Mouse (Mus musculus) embryonic facial prominence, embryonic 11.5 days (tissue): ENCODE data around the gene Slc25a21. TPM values are rescaled to one million over a fixed set of nuclear protein-coding genes. Genes with fewer than 3 reads are reported as not detected.
A peak's percentile ranks its signal among the peaks of the same experiment; 100 is the strongest.

Source experiments
- ATAC-seq: fragments of 200-750 bp; cut with Nextera tagmentation; replicated peaks from 2 replicates; pipeline ENCODE4 v1.8.0; 2017; ENCODE audit warnings: low read depth; ENCODE audit not compliant: insufficient number of reproducible peaks, low FRiP score, low TSS enrichment
- DNase-seq: peaks from one replicate; pipeline ENCODE4 v3.0.0-alpha.2; 2015; ENCODE audit warnings: low spot score
- H3K27ac ChIP-seq: fragments of 300-500 bp; sonication (generic); replicated peaks from 2 replicates; pipeline ENCODE4 v1.5.1; 2014; ENCODE audit warnings: mild to moderate bottlenecking, low read depth, low read length, control low read depth
- H3K27me3 ChIP-seq: fragments of 300-500 bp; sonication (generic); 2 replicates; pipeline ENCODE4 v1.6.1; 2014; ENCODE audit warnings: mild to moderate bottlenecking, low read length, moderate library complexity, mixed read lengths; ENCODE audit not compliant: control insufficient read depth, insufficient read depth
- H3K36me3 ChIP-seq: fragments of 300-500 bp; sonication (generic); replicated peaks from 2 replicates; pipeline ENCODE4 v1.6.1; 2014; ENCODE audit warnings: low read depth, mild to moderate bottlenecking, low read length, moderate library complexity, mixed read lengths; ENCODE audit not compliant: control insufficient read depth, insufficient read depth
- H3K4me1 ChIP-seq: fragments of 300-500 bp; sonication (generic); 2 replicates; pipeline ENCODE4 v1.6.1; 2014; ENCODE audit warnings: low read length, mixed read lengths; ENCODE audit not compliant: control insufficient read depth, insufficient read depth
- H3K4me2 ChIP-seq: fragments of 300-500 bp; sonication (generic); 2 replicates; pipeline ENCODE4 v1.6.1; 2014; ENCODE audit warnings: low read depth, mild to moderate bottlenecking, control low read depth, low read length, moderate library complexity
- H3K4me3 ChIP-seq: fragments of 300-500 bp; sonication (generic); 2 replicates; pipeline ENCODE4 v1.5.1; 2014; ENCODE audit warnings: low read depth, low read length, control low read depth
- H3K9ac ChIP-seq: fragments of 300-500 bp; sonication (generic); replicated peaks from 2 replicates; pipeline ENCODE4 v1.6.1; 2014; ENCODE audit warnings: mild to moderate bottlenecking, control low read depth, low read length
- H3K9me3 ChIP-seq: fragments of 300-500 bp; sonication (generic); replicated peaks from 2 replicates; pipeline ENCODE4 v1.6.1; 2016; ENCODE audit warnings: mild to moderate bottlenecking, low read length, inconsistent platforms, mixed read lengths; ENCODE audit not compliant: control insufficient read depth
- WGBS: fragments of 180-500 bp; shearing (Covaris S2); extraction: QIAGEN DNeasy Blood & Tissue Kit; methylation state at CpG from one replicate; pipeline ENCODE4 v1.1.7; 2014; 5-methylcytosine and 5-hydroxymethylcytosine counted together
- polyA plus RNA-seq: library from polyadenylated mRNA; unstranded; fragments of >200 nt; fragmentation: Nextera tagmentation; extraction: Ambion mirVana; gene quantifications from 2 replicates; pipeline ENCODE4 v1.2.1, GENCODE M21; 2014

Slc25a21 gene
- polyA plus RNA-seq, 1 experiment from 2014 or later, result 1.9 TPM

DNA sequence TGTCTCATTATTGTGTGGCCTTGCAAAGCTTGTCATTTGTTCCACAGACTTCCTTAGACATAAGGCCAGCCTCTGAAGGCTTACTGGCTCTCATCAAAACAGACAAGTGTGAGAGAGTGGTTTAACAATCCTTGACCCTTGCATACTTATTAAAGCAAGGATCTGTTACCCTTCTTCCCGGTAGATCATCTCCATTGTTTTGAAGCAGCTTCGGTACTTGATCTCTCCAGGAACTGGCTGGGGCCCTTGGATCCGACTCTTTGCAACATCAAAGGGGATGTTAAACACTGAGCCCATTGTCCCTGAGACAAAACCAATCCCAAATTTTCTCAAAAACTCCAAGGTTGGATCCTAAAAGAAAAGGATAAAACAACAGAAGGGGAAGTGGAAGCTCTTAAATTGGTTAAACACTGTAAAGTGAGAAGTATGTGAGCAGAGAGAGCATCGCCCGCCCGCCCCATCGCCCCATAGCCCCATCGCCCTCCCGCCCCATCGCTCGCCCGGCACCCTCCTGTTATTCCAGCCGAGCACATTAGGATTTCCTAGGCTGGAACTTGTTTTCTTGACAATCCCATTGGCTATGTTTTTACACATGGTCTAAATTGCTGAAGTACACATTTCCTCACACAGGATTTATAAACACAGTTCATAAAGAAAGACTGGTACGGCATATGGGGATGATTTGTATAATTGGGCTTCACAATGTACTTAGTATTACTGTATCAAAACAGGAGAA lies 479.1 kb downstream of the Slc25a21 start:
- DNase-seq, result peak; percentile 81
- ATAC-seq, result peak; percentile 86
- no peaks in the 10 kb centered on the region for H3K36me3 ChIP-seq
- 5% methylated on average over 14 of the region's 14 CpGs for WGBS
- no peaks in the 10 kb centered on the region; the same call in 1 of the 2 replicates for H3K4me1 ChIP-seq
- H3K27me3 ChIP-seq, result no peaks in the 10 kb centered on the region; the same call in none of the 2 replicates
- H3K9ac ChIP-seq, result no peak overlapping the region
- peak overlapping the region; percentile 25 for H3K4me2 ChIP-seq
- H3K9me3 ChIP-seq, result no peaks in the 10 kb centered on the region
- H3K27ac ChIP-seq, result no peak overlapping the region
- H3K4me3 ChIP-seq, result no peak overlapping the region

DNA sequence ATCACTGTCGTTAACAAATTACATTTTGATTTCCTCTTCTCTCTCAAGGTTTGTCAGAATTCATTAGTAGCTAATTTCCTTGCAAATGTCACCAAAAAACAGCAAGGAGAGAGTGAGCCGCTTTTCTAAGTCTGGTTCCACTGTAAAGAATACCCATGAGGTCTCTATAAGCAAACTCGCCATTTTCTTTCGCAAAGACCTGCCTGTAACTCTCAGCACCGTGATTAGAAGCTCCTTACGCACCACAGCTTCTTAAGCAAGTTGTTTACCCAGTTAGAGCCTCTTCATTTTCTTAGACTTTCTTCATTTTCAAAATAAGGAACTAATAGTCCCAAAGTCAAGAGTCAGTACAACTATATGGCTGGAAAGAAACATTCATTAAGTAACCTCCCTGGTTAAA lies 496.3 kb downstream of the Slc25a21 start:
- no peak overlapping the region for H3K4me2 ChIP-seq
- peak; percentile 32 for DNase-seq
- WGBS, result 7% methylated on average over 6 of the region's 6 CpGs
- peaks cover 6% of the 10 kb centered on the region for H3K4me1 ChIP-seq
- no peaks in the 10 kb centered on the region for H3K36me3 ChIP-seq
- no peak for ATAC-seq
- peaks cover 31% of the 10 kb centered on the region for H3K27me3 ChIP-seq
- H3K9ac ChIP-seq, result no peak overlapping the region
- H3K4me3 ChIP-seq, result no peak overlapping the region
- H3K27ac ChIP-seq, result no peak overlapping the region
- no peaks in the 10 kb centered on the region for H3K9me3 ChIP-seq

DNA sequence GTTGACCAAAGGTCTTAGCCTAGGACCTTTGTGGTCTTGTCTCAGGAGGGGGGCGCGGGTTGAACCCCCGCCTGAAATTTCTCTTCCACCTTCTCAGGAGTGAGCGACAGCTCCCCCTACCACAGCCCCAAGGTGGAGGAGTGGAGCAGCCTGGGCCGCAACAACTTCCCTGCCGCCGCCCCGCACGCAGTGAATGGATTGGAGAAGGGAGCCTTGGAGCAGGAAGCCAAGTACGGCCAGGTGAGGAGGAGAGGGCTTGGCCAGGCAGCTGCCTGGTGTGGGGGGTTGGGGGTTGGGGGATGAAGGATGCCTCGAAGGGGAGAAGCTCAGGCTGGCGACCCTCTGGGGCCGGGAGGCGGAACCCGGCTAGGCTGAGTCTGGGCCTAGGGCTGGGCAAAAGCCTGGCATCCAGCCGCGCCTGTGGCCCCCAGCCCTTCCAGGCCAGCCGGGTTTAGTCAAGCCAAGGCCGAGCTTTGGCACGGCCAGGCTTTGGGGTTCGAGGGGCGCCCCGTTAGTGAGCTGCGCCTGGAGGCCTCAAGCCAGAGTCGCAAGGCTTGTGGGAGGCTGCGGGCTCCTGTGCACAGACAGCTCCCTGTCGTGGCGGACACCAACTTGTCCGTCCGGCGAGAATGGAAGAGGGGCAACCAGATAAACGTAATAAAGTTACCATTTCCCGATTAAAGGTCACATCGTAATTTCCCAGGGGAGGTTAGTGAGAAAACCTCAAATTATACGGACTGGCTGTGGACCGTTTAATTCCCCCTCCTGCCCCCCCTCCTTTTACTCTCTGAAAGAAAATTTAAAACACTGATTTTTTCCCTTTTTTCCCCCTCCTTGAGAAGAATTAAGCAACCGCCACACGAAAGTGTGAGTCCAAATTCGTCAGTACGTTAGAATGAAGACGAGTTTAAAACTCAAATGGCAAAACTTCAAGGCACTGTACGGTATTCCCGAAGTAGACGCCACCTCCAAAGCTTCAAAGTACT lies 497.1 kb downstream of the Slc25a21 start:
- Histone ChIP-seq H3K9ac (peak overlapping the region; percentile 39), H3K36me3 (no peaks in the 10 kb centered on the region), H3K27me3 (peaks cover 37% of the 10 kb centered on the region), H3K27ac (no peak overlapping the region), H3K9me3 (no peaks in the 10 kb centered on the region), H3K4me3 (peak overlapping the region; percentile 20), H3K4me2 (peak overlapping the region; percentile 19), H3K4me1 (peaks cover 6% of the 10 kb centered on the region)
- ATAC-seq (no peak), DNase-seq (no peak)
- 5% methylated on average over 44 of the region's 44 CpGs for WGBS

DNA sequence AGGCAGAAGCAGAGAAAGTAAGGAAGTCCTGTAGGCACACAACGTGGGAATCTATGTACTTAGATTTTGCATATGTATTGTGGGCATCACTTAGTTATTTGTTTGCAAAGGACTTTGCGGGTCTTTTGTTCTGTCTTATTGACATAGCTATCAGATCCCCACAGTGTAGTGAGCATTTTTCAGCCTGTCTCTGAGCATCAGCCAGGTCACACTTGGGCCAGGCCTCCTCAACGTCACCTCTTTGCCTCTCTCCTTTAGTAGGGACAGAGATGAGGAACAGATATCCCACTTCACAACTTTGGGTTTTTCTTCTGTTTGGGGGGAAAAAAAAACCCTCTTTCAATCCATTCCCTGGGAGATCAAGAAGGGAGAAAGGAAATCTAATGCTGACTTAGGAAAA lies 497.9 kb downstream of the Slc25a21 start:
- Histone ChIP-seq H3K27ac (no peak overlapping the region), H3K36me3 (no peaks in the 10 kb centered on the region), H3K4me3 (peak overlapping the region; percentile 20; the same call in 1 of the 2 replicates), H3K27me3 (peaks cover 46% of the 10 kb centered on the region), H3K9ac (peak overlapping the region; percentile 39), H3K4me1 (peaks cover 6% of the 10 kb centered on the region), H3K9me3 (no peaks in the 10 kb centered on the region), H3K4me2 (no peak overlapping the region; the same call in none of the 2 replicates)
- DNase-seq (no peak), ATAC-seq (no peak)
- 15% methylated on average over 3 of the region's 3 CpGs for WGBS

DNA sequence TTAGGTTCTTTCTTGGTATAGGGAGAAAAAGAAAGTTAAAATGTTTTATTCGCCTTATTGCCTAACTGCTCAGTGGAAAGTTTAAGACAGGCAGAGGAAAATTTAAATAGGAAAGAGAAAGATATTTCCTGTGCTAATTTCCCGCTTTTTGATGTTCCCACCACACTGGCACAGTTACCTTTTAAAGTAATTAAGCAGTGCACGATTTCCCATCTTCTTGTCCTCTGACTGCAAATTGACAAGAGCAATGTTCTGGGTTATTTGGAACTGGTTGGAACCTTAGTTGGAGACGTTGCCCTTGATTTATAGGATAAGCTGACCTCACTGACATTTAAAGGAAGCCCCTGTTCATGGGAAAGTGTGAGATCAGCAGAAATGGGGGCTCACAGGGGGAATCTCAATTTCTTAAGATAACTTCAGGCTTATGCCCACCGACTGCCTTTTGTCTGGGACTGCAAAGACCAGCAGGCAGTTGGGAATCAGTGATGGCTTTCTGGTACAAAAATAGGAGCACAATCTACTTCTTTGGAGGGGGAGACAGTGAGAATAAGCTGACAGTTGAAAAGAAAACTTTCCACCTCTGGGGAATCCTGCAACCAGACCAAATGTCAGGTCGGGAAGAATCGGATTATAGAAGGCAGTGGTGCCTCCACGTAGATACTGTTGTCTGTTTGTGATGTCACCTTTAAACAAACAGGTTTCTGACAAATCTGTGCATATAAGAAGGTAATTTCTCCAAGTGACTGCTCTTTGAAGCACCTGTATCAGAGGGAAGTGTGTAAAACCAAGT lies 498.9 kb downstream of the Slc25a21 start:
- Histone ChIP-seq H3K9me3 (no peaks in the 10 kb centered on the region), H3K4me2 (peak overlapping the region; percentile 17), H3K27me3 (peaks cover 46% of the 10 kb centered on the region), H3K9ac (peak overlapping the region; percentile 1), H3K27ac (no peak overlapping the region), H3K4me1 (peaks cover 6% of the 10 kb centered on the region), H3K36me3 (no peaks in the 10 kb centered on the region), H3K4me3 (peak overlapping the region; percentile 49)
- ATAC-seq (no peak), DNase-seq (no peak)
- 2% methylated on average over 8 of the region's 8 CpGs for WGBS

DNA sequence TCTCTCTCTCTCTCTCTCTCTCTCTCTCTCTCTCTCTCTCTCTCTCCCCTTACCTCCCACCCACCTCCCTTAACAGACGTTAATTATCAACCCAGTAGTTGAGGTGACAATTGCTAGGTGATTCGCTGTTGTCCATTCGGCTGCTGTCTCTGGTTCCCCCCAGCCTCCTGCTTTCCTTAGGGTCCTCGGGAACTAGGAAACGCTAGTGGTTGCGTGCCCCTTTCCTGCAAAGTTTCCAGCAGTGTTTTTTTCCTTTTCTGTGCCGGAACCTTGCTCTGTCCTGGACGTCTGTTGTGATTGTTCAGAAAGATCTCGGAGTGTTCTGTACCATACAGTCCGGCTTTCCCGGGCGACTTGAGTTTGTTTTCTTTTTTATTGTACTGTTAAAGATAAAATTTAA lies 499.5 kb downstream of the Slc25a21 start:
- H3K9ac ChIP-seq, result peak overlapping the region; percentile 56

DNA sequence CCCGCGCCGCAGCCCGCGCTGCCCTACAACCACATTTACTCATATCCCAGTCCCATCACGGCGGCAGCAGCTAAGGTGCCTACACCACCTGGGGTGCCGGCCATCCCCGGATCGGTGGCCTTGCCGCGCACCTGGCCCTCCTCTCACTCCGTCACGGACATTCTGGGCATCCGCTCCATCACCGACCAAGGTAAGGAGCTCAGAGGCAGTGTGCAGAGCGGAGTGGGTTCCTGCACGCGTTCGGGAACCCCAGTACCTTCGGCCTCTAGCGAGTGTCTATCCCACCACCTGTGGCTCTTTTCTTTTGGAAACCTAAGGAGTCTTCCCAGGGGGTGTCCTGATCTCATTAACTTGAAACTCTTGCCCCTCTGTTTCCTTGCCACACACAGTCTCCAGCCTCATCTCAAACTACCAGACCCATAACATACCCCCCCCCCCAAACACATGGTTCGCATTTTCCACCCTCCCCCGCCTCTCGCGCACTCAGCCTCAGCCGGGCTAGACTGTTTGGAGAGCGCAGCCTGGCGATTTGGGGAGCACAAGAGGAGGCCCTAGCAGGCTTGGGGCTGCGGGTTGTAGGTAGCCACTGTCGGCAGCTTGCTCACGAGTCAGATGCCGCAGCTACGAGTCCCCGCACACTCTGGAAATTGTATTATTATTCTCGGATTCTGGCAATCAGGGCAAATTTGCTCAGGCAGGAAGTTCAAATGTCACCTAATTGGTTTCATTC lies 500.1 kb downstream of the Slc25a21 start:
- H3K27ac ChIP-seq, result peak overlapping the region; percentile 43
- H3K9ac ChIP-seq, result peak overlapping the region; percentile 56
- H3K4me2 ChIP-seq, result peak overlapping the region; percentile 57
- WGBS, result 0% methylated on average over 36 of the region's 36 CpGs
- H3K27me3 ChIP-seq, result peaks cover 52% of the 10 kb centered on the region
- ATAC-seq (peak; percentile 20), DNase-seq (peak; percentile 72)
- peak overlapping the region; percentile 49 for H3K4me3 ChIP-seq
- H3K4me1 ChIP-seq, result peaks cover 6% of the 10 kb centered on the region
- no peaks in the 10 kb centered on the region for H3K9me3 ChIP-seq
- no peaks in the 10 kb centered on the region for H3K36me3 ChIP-seq

More for the DNA sequence above, 499.5 kb downstream of the Slc25a21 start:
- DNase-seq (no peak), ATAC-seq (no peak)
- peaks cover 52% of the 10 kb centered on the region for H3K27me3 ChIP-seq
- H3K4me1 ChIP-seq, result peaks cover 6% of the 10 kb centered on the region
- peak overlapping the region; percentile 49 for H3K4me3 ChIP-seq
- H3K36me3 ChIP-seq, result no peaks in the 10 kb centered on the region
- H3K9me3 ChIP-seq, result no peaks in the 10 kb centered on the region
- peak overlapping the region; percentile 23; the same call in 1 of the 2 replicates for H3K27ac ChIP-seq
- H3K4me2 ChIP-seq, result peak overlapping the region; percentile 57
- WGBS, result under 1% methylated on average over 12 of the region's 12 CpGs
